Mouse (Mus musculus) cerebellum, adult 2 months (tissue): ENCODE data around the gene Gabrb1. TPM values are rescaled to one million over a fixed set of nuclear protein-coding genes. Genes with fewer than 3 reads are reported as not detected.
"Not testable (repeated sequence)": the region's sequence is repeated elsewhere in the genome, so short reads cannot be mapped to it uniquely, and the experiment has no call there.

Source experiments
- DNase-seq, 2 experiments: peaks; one replicate each; pipeline ENCODE4 v3.0.0; 2021
- H3K27ac ChIP-seq: fragments of 200-500 bp; 2 replicates; pipeline ENCODE4 v1.5.1; 2012; ENCODE audit warnings: low read length, control low read depth, inconsistent platforms; ENCODE audit not compliant: insufficient read depth
- H3K27me3 ChIP-seq: fragments of 200-500 bp; 2 replicates; pipeline ENCODE4 v1.6.1; 2012; ENCODE audit warnings: inconsistent platforms, mild to moderate bottlenecking, low read length, moderate library complexity; ENCODE audit not compliant: control insufficient read depth, insufficient read depth
- H3K4me1 ChIP-seq: fragments of 200-500 bp; 2 replicates; pipeline ENCODE4 v1.6.1; 2011; ENCODE audit warnings: low read length; ENCODE audit not compliant: control insufficient read depth, insufficient read depth
- H3K4me3 ChIP-seq: fragments of 200-500 bp; replicated peaks from 2 replicates; pipeline ENCODE3; 2011; ENCODE audit warnings: mild to moderate bottlenecking, low read depth, low read length, control low read depth; ENCODE audit not compliant: insufficient read depth
- CTCF ChIP-seq: fragments of 200-500 bp; IDR thresholded peaks from 2 replicates; pipeline ENCODE4 v1.5.1; 2011; ENCODE audit warnings: low read depth, mild to moderate bottlenecking, control low read depth, low read length, moderate library complexity, borderline replicate concordance; ENCODE audit not compliant: insufficient read depth
- POLR2A ChIP-seq: fragments of 200-500 bp; IDR thresholded peaks from 2 replicates; pipeline ENCODE4 v1.6.1; 2011; ENCODE audit warnings: low read length, control low read depth, borderline replicate concordance; ENCODE audit not compliant: insufficient read depth
- WGBS: fragments of 180-500 bp; shearing (Covaris S2); methylation state at CpG from one replicate; pipeline ENCODE4 v1.1.7; 2018; 5-methylcytosine and 5-hydroxymethylcytosine counted together
- polyA plus RNA-seq: library from polyadenylated mRNA; depleted of rRNA; stranded (reverse); fragments of >200 nt; gene quantifications from 2 replicates; pipeline ENCODE4 v1.2.3, GENCODE M21; 2012

Gene Gabrb1
- polyA plus RNA-seq, 1 experiment: 10.4 TPM

DNA sequence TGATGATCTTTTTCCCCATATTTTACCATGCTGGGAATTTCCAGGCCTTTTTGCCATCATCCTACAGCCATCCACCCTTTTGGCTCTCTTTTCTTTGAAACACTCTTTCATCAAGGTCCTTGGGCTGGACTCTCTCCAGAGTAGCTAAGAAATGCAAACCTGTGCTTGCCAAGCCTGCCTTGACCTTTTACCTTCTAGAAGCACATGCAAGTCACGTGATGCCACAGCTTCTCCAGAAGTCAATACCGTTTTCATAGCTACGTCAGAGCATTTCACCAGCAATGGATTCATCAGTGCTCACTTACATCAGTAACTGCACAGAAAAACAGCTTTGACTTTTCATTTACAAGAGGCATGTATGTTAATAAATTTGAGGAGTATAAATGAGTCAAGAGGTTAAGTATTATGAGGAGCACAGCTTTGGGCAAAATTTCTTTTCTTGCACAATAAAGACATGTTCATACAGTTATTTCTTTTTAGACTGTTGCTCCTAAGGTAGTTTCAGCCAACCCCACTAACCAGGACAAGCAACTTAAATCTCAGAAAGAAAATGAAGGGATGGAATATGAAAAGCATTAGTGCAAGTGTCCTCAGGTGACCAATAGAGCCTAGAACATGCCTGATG is 346.0 kb downstream of the Gabrb1 start:
- TF ChIP-seq CTCF: no peak
- DNase-seq: no peak
- WGBS: 80% methylated on average over 3 of the region's 3 CpGs

DNA sequence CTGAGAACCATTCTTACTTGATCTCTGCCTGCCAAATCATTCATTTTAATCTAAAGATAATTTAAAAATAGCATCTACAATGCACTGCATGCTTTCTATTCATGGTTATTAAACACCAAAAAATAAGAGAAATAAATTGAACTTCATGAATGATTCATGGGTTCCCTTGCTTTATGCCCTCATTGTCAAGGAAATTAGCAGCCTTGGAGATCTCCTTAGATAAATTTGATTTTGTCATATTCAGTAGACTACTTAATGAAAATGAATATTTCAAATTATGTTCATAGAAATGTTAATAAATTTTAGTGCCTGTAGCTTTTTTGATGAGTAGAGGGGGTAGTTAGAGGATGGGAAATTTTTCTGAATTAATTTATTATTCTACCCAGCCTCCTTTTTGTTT is 379.0 kb downstream of the Gabrb1 start:
- Histone ChIP-seq H3K4me3 (no peak overlapping the region), H3K27me3 (no peaks in the 10 kb centered on the region), H3K4me1 (no peaks in the 10 kb centered on the region), H3K27ac (no peak overlapping the region)
- no peak for DNase-seq
- TF ChIP-seq CTCF: no peak
- TF ChIP-seq POLR2A: no peak

More for the DNA sequence above, 346.0 kb downstream of the Gabrb1 start:
- no peak overlapping the region for H3K4me3 ChIP-seq
- no peaks in the 10 kb centered on the region for H3K4me1 ChIP-seq
- H3K27ac ChIP-seq: no peak overlapping the region
- H3K27me3 ChIP-seq: no peaks in the 10 kb centered on the region

DNA sequence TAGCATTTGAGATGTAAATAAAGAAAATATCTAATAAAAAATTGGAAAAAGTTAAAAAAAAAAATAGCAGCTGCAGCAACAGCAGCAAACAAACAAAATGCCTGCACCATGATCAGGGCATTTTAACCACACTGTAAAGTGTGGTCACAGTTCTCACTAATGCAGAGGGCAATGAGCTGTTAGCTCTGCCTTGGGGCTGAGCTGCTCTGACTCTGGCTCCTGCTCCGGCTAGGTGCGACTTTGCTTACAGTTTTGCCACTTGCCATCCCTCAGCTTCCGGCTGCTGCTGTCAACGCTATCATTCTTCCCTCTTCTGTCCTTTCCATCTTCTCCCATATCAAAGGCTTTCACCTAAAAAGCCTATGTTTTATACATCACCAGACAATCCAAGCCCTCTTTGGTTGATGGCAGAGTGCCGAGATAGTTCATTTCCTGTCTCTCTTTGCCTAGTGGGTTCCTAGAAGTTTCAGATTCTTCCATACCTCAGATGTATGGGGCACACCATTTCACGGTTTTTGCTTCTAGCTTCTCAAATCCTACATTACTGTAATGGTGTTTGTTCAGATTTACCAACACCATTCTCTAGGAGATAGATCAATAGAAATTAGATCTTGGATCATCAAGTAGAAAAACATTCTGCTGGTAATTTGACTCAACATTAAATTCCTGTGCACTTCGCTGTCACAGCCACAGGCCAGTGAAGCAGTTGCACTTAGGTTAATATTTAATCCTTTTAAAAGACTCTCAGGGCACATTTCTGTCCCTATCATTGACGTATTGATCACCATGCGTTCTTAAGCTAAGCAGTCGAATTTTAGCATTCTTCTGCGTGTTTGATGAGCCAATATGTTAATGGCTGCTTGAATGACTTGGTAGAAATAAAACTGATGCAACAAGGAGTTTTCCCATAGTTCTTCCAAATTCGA is 385.6 kb downstream of the Gabrb1 start:
- TF ChIP-seq CTCF (no peak), POLR2A (no peak)
- Histone ChIP-seq H3K27me3 (no peaks in the 10 kb centered on the region), H3K4me1 (no peaks in the 10 kb centered on the region), H3K27ac (no peak overlapping the region), H3K4me3 (no peak overlapping the region)
- DNase-seq: no peak
- 90% methylated on average over 12 of the region's 12 CpGs for WGBS

DNA sequence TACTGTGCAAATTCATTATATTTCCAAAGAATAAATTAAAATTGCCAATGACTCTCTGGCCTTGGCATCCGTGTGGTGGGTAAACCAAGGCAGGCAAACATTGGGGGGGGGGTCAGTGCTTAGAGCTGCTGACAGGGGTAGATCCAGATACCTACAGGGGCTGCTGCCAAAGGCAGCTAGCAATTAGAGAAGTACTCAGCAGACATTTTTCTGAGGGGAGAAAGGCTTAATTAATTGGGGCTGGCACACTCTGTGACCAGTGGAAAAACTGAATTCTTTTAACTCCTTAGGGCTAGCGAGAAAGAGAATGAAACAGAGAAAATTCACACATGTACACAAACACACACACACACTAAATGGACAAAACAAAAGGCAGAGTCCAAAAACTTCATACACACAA is 388.3 kb downstream of the Gabrb1 start:
- TF ChIP-seq POLR2A (no peak), CTCF (no peak)
- 71% methylated on average over 2 of the region's 2 CpGs for WGBS
- no peak for DNase-seq
- Histone ChIP-seq H3K4me1 (no peaks in the 10 kb centered on the region), H3K27ac (no peak overlapping the region), H3K27me3 (no peaks in the 10 kb centered on the region), H3K4me3 (no peak overlapping the region)

DNA sequence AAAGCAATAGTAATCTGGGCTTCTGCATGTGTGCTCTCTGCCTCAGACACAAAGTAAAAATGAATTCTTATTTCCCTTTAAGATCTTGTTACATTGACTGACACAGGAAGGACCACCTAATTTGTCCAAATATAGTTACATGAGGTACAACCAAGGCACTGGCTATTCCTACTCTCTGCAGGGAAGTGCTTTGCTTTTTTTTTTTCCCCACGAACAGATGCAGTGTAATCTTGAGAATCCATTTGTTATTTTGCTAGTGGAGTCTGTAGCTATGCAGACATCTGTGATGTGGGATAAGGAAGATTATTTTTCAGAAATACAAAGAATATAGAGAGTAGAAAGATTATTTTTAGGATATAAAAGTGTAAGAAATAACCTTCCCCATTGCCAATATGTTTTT is 406.2 kb downstream of the Gabrb1 start:
- no peak for TF ChIP-seq POLR2A
- TF ChIP-seq CTCF: no peak

DNA sequence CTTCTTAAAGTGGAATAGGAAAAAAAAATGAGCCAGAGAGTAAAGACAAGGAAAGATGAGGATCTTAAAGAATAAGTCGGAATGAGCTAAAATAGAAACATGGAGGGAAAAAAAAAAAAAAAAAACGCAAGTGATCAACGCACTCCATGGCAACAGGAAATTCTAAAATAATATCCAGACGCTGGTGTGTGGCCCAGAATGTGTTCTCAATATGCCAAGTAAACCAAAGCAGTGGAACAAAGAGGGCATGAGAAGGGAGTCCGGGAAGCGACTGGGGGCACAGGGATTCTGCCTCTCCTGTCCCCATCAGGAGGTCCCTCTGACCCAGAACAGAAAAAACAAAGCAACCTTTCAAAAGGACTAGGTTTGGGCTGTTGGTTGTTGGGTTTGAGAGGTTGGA is 410.9 kb downstream of the Gabrb1 start:
- no peaks in the 10 kb centered on the region for H3K4me1 ChIP-seq
- TF ChIP-seq CTCF: no peak
- TF ChIP-seq POLR2A: no peak
- H3K4me3 ChIP-seq: no peak overlapping the region
- H3K27me3 ChIP-seq: no peaks in the 10 kb centered on the region
- peak in 1 of 2 experiments; percentile 47 for DNase-seq
- WGBS: 18% methylated on average over 6 of the region's 6 CpGs
- no peak overlapping the region for H3K27ac ChIP-seq

More for the DNA sequence above, 406.2 kb downstream of the Gabrb1 start:
- Histone ChIP-seq H3K4me3 (no peak overlapping the region), H3K27ac (no peak overlapping the region), H3K4me1 (no peaks in the 10 kb centered on the region), H3K27me3 (no peaks in the 10 kb centered on the region)
- no peak for DNase-seq
- WGBS: 74% methylated on average over 1 of the region's 1 CpGs

DNA sequence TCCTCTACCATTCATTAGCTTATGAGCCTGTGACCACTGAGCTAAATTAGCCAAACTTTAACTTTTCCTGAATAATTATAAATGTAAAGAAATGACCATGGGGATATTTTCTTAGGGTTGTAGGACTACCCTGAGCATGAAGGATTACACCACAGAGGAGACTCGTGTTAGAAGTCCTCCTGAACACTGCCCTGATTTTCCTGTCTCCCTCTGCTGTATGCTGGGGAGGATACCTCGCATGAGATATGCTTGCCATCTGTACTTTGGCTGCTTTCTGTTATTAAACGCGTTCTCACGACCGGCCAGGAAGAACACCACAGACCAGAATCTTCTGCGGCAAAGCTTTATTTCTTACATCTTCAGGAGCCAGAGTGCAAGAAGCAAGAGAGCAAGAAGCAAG is 411.5 kb downstream of the Gabrb1 start:
- DNase-seq: peak in 1 of 2 experiments; percentile 35
- H3K27ac ChIP-seq, H3K4me3 ChIP-seq, H3K4me1 ChIP-seq, H3K27me3 ChIP-seq: not testable (repeated sequence)
- WGBS: 82% methylated on average over 7 of the region's 7 CpGs

DNA sequence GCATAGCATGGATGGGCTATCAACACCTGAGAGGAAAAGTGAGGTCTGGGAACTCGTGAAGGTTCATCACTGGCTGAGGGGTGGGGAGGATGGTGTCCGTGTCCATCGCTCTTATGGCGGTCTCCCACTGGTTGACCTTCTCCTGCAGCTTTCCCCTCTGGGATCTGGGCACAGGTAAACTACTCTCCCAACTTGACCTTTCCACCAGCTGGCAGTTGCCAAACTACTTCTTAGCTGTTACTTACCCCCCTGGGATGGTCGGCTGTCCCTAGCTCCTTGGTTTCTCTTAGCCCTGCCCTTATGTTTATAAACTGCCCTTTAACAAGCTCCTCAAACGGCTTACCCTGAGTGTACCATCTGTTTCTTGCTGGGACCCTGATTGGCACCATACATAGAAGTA is 418.9 kb downstream of the Gabrb1 start:
- peak; percentile 53 to 68 for DNase-seq
- 76% methylated on average over 6 of the region's 6 CpGs for WGBS
- no peak for TF ChIP-seq CTCF
- TF ChIP-seq POLR2A: no peak
- no peak overlapping the region for H3K27ac ChIP-seq
- no peaks in the 10 kb centered on the region for H3K4me1 ChIP-seq
- no peak overlapping the region for H3K4me3 ChIP-seq
- no peaks in the 10 kb centered on the region for H3K27me3 ChIP-seq
